Mouse (Mus musculus) retina, embryonic 14.5 days (tissue): ENCODE measurements at regions not wholly inside any gene's neighbourhood (a gene's known extent, or its start where the extent isn't known, plus 50 kb on each side); places are given as distances from the start of the nearest gene placed in this dataset.

Experiments used
- DNase-seq: peaks from one replicate; pipeline ENCODE4 v3.0.0-alpha.2; 2015; ENCODE audit warnings: low spot score

DNA sequence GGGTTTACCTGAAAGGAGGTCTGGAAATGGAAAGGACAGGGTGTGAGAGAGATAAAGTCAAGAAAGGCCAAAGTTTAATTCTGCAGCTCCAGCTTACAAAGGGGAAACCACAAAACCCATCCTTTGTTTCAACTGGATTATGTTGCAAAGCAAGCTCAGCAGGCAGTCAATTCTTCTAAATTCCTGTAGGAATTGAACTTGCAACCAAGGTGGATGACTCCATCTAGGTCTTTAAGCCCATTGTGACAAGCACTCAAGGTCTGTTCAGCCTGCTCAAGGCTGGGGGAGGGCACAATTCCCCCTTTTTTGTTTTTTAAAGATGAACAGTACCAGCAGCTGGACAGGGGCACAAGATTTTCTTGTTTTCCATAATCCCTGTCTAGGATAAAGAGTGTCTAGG is 200.0 kb upstream of the Ttc29 start:
- no peak for DNase-seq

DNA sequence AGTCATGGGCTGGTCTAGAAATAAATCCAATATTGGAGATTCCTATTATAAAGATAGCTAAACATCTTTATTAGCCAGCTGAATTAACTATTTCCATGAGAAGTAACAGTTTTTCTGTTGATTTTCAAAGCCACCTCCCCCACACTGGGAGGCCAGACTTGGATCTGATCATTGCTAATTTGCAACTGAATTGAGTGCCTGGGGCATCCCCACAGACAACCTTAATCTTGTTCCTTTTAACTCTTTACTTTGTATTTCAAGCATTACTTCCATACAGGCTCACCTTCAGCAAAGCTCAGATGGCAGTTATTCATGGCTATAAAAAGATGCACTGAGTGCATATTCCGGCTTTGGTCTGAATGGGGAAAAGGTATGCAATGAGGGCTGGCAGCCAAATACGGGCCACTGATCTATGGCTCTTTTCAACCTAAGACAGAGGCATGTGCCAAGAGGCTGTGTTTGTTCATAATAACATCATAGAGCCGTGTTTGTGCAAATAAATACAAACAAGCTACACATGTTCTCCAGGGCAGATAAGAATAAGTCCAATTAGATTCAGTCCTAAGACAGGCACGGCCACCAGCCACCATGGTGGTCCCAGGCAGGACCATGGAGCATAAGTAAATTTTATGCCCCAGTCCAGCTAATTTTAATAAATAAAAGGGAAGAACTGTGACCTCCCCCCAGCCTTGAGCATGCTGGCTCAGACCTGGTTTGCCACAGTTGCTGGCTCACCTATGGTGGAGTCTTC is 194.5 kb upstream of the Ttc29 start:
- DNase-seq: no peak

DNA sequence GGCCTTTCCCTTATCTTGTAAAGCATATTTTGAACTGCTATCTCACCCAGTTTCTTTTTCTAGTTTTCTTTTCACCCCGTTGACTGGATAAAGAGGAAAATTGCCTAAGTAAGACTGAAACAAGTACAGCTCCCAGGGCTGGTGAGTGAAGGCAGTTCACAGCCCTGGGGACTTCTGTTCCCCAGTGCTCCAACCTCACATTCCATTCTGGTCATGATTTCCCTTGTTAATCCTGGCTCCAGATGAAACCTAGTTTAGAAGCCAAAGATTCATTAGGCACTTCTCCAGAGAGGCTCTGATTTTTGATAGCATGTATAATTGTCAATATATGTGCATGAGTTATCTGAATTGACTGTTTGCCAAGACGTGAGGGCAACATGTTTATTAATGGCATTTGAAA is 191.6 kb upstream of the Ttc29 start:
- no peak for DNase-seq

DNA sequence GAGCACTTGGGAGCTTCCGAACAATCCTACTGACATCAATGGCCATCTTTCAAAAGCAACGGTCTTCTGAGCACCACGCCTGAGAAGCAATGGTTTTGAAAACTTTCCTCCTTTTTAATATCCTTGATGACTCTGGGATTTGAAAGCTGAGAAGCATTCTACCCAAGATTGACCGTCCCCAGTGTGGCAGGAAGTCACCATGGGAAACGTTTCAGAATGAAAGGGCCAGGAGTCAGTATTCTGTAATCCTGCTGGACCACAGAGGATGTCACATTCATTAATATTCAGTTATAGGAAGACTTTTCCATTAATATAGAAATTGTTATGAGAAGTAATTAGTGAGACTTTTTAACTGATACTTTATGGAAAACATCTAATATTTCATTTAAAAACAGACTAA is 190.1 kb upstream of the Ttc29 start:
- DNase-seq: no peak

DNA sequence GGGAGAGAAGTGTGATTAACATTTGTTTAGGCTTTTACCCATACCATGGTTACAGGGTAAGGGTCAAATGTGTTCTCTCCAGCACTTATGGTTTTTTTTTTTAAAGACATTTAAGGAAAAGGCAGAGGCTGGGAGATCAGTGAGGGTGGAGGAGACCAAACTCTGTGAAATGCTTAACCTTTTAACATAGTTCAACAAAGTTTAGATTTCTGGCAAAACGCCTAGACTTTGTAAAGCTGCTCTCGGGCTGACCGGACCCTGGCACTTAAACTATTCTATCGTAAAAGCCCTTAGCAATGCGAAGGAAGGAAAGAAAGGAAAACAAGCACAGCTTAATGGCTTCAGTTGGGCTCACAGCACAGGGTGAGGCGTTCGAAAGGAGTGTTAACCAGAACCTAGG is 189.6 kb upstream of the Ttc29 start:
- DNase-seq: no peak

DNA sequence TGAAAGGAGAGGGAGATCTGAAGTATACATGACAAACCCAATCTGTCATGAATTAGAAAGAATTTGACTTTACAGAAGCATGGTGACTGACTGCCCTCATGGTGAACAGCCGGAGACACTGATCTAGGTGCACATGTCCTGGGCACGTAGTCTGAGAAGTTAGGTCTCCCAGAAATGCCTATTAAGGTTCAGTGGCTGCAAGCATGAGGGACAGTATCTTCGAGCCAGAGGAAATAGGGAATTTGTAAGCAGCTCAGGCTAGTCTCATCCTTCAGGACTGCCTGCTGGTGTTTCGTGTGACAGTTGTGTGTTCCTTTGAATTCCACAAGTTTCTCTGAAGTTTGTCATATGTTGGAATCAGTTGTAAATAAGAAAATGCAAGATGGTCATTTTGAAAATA is 189.2 kb upstream of the Ttc29 start:
- DNase-seq: no peak

DNA sequence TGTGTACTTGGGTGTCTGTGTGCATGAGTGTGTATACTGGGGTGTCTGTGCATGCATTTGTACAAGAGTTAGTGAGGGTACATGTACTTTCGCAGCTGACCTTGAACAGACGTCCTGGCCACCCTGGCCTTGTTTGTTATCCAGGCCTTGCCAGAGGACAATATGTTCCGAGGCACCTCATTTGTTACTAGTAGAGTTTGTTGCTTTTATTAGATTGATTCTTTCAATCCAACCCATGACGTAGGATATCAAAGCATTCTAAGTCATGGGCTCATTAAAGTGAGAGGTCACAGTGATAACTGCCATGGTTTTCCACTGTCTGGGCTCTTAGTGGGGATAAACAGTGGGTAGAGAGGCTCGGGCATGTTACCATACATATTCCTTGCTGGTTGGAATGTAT is 188.1 kb upstream of the Ttc29 start:
- no peak for DNase-seq

DNA sequence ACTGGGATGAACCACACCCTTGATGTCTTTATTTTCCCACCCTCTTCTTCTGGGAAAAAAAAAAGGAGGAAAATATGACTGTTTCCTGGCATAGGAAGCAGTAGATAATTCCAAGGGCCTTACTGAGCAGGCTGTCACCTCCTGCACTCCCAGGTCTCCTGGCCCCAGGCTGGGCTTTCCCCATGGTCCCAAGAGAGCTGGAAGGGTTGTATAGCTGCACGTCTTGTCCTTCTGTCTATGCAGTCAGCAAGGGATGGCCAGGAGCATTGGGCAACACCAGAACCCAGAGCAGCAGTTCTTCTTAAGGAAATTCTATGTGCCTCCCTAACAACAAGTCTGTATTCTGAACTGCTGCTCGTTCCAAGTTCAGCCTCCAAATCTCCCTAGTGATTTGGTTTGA is 185.7 kb upstream of the Ttc29 start:
- DNase-seq: no peak

DNA sequence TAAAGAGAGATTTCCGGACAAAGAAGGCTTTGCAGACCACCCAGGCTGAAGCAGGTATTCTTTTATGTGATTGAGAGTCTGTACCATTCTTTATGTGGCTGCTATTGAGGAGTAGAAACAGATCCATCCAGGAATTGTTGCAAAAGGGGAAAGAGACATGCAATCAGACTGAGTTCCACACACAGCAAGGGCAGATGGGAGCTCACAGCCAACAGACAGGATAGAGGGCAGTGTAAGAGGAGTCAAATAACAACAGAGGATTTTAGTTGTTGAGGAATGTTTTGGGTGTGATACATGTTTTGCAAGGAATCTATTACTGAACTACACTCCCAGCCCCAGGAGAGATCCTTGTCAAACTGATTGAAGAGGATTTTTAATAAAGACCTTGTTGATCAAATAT is 184.2 kb upstream of the Ttc29 start:
- DNase-seq: no peak

DNA sequence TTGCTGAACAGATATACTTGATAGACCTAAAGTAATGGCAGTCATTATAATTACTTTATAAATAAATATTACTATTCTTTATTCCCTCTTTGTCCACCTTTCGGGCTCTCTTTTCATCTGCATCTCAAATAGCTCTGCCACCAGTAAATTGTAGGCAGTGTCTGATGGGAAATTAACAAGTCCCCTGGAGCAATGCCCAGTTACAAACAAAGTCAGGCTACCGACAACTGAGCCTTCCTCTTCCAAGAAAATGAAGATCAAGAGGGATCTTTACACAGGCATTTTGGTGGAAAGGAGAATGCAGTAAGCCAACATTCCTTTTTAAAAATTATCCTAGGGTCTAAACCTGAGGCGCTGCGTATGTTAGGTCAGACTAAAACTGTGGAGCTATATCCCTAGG is 181.3 kb upstream of the Ttc29 start:
- DNase-seq: no peak

DNA sequence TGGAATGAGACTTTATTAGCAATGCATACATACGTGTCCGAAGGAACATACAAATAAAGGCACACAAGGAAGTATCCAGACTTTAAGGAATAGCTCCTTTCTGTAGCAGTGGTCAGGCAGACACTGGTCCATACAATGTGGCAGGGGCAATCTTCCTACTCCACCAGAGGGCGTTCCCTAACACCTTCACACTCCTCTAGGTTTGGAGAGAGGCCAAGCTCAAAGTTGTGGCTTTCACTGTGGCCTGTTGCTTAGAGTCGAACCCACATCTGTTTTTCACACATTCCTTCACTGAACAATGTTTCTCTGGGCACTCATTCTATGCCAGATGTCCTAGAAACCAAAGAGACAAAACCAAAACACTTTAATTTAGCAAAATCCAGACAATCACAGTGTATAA is 178.4 kb upstream of the Ttc29 start:
- DNase-seq: no peak

DNA sequence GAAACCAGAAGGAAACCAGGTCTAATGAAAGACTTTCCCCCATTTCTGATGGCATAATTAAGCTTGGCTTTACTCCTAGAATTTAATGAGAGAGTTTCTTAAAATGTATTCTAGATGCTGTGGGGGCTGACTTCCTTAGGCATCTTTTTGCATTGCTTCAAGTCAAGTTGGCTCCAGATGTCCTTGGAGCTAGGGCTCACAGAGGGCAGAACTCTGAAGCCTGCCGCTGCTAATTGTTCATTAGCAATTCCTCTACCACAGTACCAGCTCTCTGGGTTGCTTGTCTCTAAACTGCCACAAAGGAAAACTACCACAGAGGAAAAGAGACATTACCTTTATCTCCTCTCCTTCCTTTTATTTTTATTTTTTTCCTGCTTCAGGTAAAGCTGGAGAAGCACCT is 175.9 kb upstream of the Ttc29 start:
- DNase-seq: no peak

DNA sequence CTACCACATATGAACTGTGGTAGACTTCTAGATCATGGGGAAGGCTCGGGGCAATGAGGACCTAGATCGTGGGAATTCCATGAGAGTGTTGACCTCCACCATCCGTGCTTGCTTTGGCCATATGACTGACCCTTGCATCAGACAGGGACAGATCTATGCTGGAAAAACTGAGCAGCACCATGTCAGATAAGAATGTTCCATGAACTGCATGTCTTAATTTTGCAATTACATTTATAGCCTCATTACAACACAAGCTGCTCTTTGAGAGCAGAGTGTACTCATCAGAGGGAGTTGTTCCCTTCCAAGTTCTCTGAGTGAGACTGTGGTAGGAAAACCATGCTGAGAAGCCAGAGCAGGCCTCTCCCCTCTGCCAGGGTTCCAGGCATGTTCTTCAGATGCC is 166.4 kb upstream of the Ttc29 start:
- no peak for DNase-seq

DNA sequence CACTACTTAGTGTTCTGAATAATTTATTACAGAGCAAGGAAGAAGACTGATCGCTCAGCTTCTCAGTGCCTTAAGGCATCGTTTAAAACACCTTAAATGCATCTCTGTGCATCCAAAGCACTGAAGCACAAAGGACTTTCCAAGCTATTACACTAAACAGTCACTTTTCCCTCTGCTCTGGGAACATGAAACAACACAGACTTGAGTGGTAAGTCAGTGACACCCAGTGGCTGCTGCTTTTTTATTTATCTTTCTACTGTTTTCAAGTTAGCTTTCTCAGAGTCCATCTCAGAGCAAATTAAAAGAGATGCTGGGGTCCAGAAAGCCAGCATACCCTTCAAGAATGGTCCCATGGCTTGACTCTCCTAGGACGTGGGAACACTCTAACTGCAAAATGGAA is 162.3 kb upstream of the Ttc29 start:
- DNase-seq: no peak

DNA sequence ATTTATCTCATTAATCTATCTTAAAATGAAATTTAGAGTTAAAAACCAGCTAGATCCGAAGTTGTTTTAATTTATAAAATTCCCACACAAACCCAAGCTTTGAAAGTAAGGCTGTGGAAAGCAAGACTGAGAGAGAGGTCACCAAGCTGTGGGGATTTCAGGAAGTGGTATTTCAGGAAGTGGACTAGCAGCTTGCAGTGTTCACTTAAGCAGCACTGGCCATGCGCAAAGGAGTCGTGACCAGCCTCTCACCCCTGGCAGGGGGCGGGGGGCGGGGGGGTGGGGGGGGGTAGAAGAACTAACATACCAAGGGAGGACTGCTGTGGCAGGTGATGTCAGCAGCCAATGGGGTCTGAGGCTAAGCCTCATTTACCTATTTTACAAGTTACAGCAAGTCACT is 158.7 kb upstream of the Ttc29 start:
- no peak for DNase-seq

DNA sequence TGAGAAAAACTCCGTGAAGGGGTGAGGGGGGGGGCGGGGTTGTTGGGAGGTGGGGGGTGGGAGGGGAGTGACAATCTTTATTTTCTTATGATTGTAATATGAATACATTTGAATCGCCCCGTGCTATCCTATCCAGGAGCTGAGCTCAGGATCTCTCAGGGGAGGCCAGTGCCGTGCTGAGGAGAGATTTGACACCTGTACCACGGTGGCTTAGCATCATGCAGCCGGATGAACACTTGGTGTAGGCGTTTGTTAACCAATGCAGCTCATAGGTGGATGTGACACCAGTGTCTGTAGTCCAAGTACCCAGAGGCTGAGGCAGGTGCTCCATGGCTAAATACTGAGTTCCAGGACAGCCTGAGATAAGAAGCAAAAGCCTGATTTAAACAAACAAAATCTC is 158.2 kb upstream of the Ttc29 start:
- DNase-seq: no peak

DNA sequence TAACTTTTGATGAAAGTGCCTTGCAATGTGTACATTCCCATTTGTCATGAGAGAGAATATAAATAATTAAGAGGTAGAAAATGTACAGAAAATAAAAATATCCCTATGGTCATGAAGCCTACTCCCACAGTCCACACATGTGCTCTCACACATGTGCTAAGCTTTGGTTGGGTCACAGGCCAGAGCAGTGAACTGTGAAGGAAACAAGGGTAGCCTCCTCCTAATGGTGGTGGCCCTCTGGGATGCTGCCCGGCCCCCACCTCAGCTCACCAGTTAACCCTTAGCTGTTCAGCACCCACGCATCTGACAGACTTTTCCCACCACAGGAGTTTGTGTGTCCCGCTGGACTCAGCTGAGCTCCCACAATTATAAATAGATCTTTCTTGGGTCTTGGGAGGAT is 157.6 kb upstream of the Ttc29 start:
- DNase-seq: peak; percentile 57

DNA sequence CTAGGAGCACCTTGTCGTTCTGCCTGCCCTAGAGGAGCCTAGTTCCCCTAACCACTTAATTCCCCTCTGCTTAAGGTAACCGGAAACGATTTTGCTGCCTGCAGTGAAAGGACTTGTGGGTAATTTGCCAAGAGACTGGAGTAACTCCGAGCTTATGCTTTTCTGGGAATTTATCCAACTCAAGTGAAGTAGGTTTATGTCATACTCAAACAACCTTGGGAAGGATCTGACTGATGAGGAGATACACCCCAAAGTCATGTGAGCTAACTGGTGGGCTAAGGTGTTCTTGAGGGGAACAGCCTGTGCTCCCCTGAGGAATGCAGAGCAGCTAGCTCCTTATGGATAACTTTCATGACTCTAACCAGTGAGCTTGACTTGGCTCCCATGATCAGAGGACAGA is 155.7 kb upstream of the Ttc29 start:
- no peak for DNase-seq

DNA sequence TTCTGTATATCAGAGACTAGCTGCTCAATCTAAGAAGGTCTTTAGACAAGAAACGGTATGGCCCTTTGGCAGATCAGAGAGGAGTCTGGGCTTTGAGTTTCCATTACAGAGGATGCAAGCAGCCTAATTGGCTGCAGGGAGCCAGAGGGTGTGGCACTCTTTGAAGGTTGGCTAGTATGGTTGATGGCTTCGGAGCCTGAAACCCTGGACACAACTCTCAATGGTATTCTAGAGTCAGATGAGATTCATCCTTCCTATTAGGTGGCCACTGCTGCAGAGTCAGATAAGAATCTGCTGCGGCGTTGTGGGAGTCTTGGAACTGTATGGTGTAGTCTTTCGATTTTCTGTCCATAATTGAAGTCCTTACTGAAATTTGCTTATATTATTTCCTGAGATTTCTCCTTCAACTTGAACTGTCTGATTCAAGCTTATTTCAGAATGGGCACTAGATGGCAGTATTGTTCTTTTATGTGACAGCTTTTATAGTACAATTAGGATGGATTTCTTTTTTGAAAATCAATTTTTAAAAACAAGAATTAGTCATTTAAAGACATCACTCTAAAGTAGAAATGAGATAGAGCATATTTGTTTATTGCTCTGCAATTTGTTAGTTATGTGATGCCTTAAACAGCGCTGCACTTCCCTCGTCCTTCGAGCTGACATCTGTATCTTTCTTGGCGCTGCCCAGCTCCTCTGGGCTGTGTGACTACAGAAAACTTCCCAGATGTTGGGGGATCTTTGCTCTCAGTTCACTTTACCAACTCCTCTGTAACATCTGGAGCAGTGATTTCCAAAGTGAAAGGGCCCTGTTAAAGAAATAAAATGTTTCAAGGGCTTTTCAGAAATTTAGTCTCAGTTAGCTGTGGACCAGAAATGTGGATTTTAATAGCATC is 151.0 kb upstream of the Ttc29 start:
- peak; percentile 86 for DNase-seq

DNA sequence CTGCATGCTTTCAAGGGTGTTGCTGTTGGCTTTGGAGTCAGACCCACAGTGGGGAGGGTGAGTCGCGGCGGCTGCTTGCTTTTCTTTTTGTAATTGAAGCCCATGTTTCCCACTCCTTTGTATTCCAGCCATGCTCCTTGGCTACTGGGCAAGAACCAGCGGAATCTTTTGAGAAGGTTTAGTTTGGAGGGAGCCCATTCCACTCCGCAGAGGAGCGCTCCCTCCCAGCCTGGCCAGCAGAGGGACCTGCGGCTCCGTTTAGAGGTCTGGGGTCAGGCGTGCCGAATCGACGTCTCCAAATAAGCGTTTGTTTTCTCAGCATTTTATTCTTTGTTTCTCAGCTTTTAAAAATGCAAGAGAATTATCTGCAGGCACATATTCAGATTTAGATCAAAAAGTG is 149.6 kb upstream of the Ttc29 start:
- DNase-seq: peak; percentile 76

DNA sequence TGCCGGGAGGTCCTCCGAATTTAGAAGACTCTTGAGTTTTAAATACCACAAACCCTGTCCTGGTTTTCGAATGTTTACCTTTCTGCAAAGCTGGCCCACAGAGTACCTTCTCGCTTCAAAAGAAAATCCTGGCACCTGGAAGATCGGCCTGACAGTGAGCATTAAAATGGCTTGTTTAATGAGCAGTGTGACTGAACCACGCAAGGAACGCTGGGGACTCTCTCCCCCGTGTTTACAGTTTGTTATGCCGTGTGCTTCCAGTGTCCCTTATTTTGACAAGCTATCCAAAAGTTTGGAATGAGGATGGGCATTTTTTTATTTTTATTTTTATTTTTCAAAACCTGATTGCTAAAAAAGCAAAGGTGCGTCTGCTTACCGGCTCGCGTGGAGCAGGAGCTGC is 148.9 kb upstream of the Ttc29 start:
- no peak for DNase-seq

DNA sequence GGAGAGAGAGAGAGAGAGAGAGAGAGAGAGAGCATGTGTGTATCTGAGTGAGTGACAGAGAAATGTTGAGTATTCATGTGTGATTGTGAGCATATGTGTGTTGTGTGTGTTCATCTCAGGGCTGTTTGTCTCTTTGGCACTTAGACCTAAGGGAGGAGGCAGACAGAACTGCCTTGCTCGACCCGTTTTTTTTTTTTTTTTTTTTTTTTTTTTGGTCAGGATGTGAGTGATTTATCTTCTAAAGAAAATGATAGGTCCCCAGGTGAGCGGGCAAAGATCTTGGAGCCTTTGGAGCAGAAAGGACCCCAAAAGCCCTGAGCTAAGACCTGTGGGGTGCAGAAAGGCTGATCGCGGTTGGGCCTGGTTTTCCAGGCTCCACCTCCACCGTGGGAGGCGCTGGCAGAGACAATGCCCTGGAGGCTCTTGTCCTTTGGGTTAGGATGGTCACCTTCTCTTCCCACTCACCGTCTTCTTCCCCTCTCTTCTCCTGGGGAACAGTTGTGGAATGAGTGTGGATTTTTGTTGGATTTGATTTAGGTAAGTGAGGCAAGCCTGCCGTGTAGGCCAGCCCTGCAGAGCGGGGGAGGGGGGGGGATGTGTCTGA is 147.1 kb upstream of the Ttc29 start:
- no peak for DNase-seq
